Mouse (Mus musculus) midbrain, postnatal 0 days (tissue): ENCODE measurements around the gene S100z. TPM values are rescaled to one million over a fixed set of nuclear protein-coding genes. Genes with fewer than 3 reads are reported as not detected.
A peak's percentile ranks its signal among the peaks of the same experiment; 100 is the strongest.

Experiments used
- ATAC-seq: fragments of 200-750 bp; cut with Nextera tagmentation; 2 replicates; pipeline ENCODE4 v1.8.0; 2017; ENCODE audit warnings: moderate number of reproducible peaks, mild to moderate bottlenecking, moderate TSS enrichment, moderate library complexity; ENCODE audit not compliant: low FRiP score
- DNase-seq: peaks from one replicate; pipeline ENCODE4 v3.0.0-alpha.2; 2015; ENCODE audit warnings: low spot score
- H3K27ac ChIP-seq: fragments of 300-500 bp; sonication (generic); 2 replicates; pipeline ENCODE4 v1.5.1; 2014; ENCODE audit warnings: low read depth, mild to moderate bottlenecking, low read length, mixed read lengths
- H3K27me3 ChIP-seq: fragments of 300-500 bp; sonication (generic); 2 replicates; pipeline ENCODE4 v1.6.1; 2014; ENCODE audit warnings: low read length, control low read depth, mixed read lengths; ENCODE audit not compliant: insufficient read depth
- H3K36me3 ChIP-seq: fragments of 300-500 bp; sonication (generic); 2 replicates; pipeline ENCODE4 v1.6.1; 2014; ENCODE audit warnings: low read length, control low read depth, mixed read lengths; ENCODE audit not compliant: insufficient read depth
- H3K4me1 ChIP-seq: fragments of 300-500 bp; sonication (generic); 2 replicates; pipeline ENCODE4 v1.6.1; 2014; ENCODE audit warnings: mild to moderate bottlenecking, control low read depth, antibody characterized with exemption, low read length, mixed read lengths; ENCODE audit not compliant: insufficient read depth
- H3K4me2 ChIP-seq: fragments of 300-500 bp; sonication (generic); 2 replicates; pipeline ENCODE4 v1.6.1; 2014; ENCODE audit warnings: low read depth, mild to moderate bottlenecking, low read length, mixed read lengths; ENCODE audit not compliant: poor library complexity, severe bottlenecking
- H3K4me3 ChIP-seq: fragments of 300-500 bp; sonication (generic); 2 replicates; pipeline ENCODE4 v1.5.1; 2014; ENCODE audit warnings: low read depth, mild to moderate bottlenecking, low read length, moderate library complexity
- H3K9ac ChIP-seq: fragments of 300-500 bp; sonication (generic); replicated peaks from 2 replicates; pipeline ENCODE4 v1.6.1; 2014; ENCODE audit warnings: mild to moderate bottlenecking, low read length, moderate library complexity, mixed read lengths; ENCODE audit not compliant: poor library complexity, severe bottlenecking
- H3K9me3 ChIP-seq: fragments of 300-500 bp; sonication (generic); 2 replicates; pipeline ENCODE4 v1.6.1; 2016; ENCODE audit warnings: low read length, control low read depth
- CTCF ChIP-seq: IDR thresholded peaks from 2 replicates; pipeline ENCODE4 v1.5.1; 2016; ENCODE audit warnings: antibody characterized with exemption, mild to moderate bottlenecking
- WGBS: fragments of 180-500 bp; shearing (Covaris S2); extraction: QIAGEN DNeasy Blood & Tissue Kit; methylation state at CpG from one replicate; pipeline ENCODE4 v1.1.7; 2014; 5-methylcytosine and 5-hydroxymethylcytosine counted together
- polyA plus RNA-seq: library from polyadenylated mRNA; unstranded; fragments of >200 nt; fragmentation: Nextera tagmentation; extraction: Ambion mirVana; gene quantifications from 2 replicates; pipeline ENCODE4 v1.2.1, GENCODE M21; 2015
- total RNA-seq: library from RNA; depleted of rRNA; stranded (reverse); fragments of >200 nt; gene quantifications from 2 replicates; pipeline ENCODE4 v1.2.3, GENCODE M21; 2014

The S100z gene
- total and polyA plus RNA-seq, 2 experiments from 2014 or later: not detected

DNA sequence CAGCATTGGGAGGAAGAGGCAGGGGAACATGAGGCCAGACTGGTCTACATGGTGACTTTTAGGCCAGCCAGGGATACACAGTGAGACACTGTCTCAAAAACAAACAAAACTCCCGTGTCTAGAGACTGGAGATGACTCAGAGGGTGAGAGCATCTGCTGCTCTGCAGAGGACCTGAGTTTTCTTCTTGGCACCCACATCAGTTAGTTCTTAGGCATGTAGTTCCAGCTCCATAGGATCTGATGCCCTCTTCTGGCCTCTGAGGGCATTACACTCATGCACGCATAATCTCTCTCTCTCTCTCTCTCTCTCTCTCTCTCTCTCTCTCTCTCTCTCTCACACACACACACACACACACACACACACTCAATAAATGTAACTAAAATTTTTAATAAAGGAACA lies 7.6 kb downstream of the S100z start:
- Histone ChIP-seq H3K4me1 (no peaks in the 10 kb centered on the region), H3K36me3 (no peaks in the 10 kb centered on the region), H3K9me3 (no peaks in the 10 kb centered on the region), H3K9ac (no peak overlapping the region), H3K4me3 (no peak overlapping the region), H3K27ac (no peak overlapping the region), H3K27me3 (no peaks in the 10 kb centered on the region), H3K4me2 (no peak overlapping the region)
- 67% methylated on average over 2 of the region's 2 CpGs for WGBS
- TF ChIP-seq CTCF: peak; percentile 63
- DNase-seq: peak; percentile 38
- no peak for ATAC-seq

DNA sequence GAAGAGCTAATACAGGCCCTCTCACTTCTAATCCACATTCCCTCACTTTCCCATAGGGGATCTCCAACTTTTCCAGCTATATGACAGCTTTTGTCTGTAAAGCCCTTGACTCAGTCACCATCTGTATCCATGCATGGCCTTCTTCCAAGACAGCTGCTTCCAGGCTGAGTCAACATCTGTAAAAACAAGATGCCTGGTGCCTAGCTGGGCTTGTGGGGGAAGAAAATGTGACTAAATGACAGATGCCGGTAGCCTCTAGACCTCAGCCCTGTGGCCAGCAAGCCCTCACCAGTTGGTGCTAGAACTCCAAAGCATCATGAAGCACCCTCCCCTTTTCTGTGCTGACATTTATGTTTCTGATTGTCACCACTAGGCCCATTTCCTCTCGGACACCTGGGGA lies 27.0 kb downstream of the S100z start:
- Histone ChIP-seq H3K4me3 (no peak overlapping the region), H3K27ac (no peak overlapping the region), H3K9me3 (no peaks in the 10 kb centered on the region), H3K4me1 (no peaks in the 10 kb centered on the region), H3K4me2 (no peak overlapping the region), H3K36me3 (no peaks in the 10 kb centered on the region), H3K27me3 (no peaks in the 10 kb centered on the region), H3K9ac (no peak overlapping the region)
- no peak for TF ChIP-seq CTCF
- DNase-seq (no peak), ATAC-seq (no peak)
- WGBS: 81% methylated on average over 2 of the region's 2 CpGs

DNA sequence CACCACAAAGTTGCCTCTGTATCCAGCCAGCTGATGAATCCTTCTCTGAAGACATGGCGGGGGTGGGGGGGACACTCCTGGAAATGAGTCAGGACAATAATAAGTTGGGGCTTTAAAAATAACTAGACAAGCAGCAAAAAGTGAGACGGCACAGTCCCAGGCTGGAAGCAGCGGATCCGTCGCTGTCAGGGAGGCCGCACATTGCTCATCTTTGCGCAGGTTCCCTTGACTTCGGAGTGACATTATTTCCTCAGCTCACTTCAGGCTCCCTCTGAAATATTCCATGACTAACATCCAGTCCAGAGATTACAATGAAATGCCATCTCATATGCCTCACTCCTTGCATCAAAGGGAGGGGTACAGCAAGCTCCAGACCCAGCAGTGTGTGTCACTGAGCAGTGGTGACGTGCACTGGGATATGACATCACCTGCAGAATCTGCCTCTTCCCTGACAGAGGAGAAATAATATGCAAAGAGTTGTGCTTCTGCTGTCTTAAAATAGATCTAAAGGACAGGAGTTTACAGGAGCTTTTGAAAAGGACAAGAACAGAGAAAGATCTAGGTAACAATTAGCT lies 27.8 kb downstream of the S100z start:
- WGBS: 79% methylated on average over 9 of the region's 9 CpGs
- H3K9ac ChIP-seq: no peak overlapping the region
- no peak overlapping the region for H3K4me2 ChIP-seq
- no peak overlapping the region for H3K27ac ChIP-seq
- H3K27me3 ChIP-seq: no peaks in the 10 kb centered on the region
- no peaks in the 10 kb centered on the region for H3K36me3 ChIP-seq
- no peak for DNase-seq
- ATAC-seq: no peak
- H3K9me3 ChIP-seq: no peaks in the 10 kb centered on the region
- H3K4me1 ChIP-seq: no peaks in the 10 kb centered on the region
- no peak overlapping the region for H3K4me3 ChIP-seq
- TF ChIP-seq CTCF: no peak

DNA sequence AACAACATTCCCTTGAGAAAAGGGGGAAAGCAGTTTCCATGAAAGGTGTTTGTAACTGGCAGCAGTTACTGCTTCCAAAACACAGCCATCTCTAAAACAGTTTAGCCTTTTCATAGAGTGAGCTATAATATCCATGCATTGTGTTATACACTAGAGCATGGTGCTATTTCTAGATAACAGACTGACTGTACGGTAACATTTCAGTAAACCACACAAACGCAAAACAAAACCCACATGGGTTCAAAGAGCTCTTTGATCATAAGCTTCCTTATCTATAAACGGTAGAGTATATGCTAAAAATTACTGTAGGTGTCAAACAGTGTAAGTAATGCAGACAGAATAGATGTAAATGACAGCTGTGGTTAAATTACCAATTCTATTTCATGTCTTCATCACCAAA lies 28.8 kb downstream of the S100z start:
- no peak overlapping the region for H3K4me3 ChIP-seq
- no peaks in the 10 kb centered on the region for H3K4me1 ChIP-seq
- H3K27me3 ChIP-seq: no peaks in the 10 kb centered on the region
- DNase-seq (no peak), ATAC-seq (no peak)
- no peak overlapping the region for H3K9ac ChIP-seq
- H3K4me2 ChIP-seq: no peak overlapping the region
- H3K9me3 ChIP-seq: no peaks in the 10 kb centered on the region
- no peaks in the 10 kb centered on the region for H3K36me3 ChIP-seq
- 58% methylated on average over 3 of the region's 3 CpGs for WGBS
- no peak overlapping the region for H3K27ac ChIP-seq
- no peak for TF ChIP-seq CTCF

DNA sequence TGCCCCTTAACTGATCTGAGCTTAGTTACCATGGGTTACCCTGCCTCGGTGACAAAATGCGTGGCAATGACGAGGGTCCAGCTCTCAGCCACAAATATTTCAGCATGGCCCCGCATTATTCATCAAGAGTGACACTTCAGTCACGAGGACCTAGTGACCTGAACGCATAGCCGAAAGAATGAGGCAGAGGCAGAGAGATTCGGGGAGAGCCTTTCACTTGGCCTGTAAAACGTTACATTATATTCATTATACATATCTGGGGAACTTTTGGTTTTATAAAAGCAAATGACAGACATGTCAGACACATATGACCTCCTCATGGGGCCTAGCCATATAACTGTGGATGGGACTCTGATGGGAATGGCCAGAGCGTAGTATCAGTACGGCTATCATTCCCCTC lies 33.7 kb downstream of the S100z start, which contains the start of gene Crhbp:
Crhbp (minus strand) TSS at position 101 of the 400 bp plus-strand sequence.
- 0 out of 2 replicates have a peak, but pooled peaks cover 3% of the 10 kb centered on the region for H3K4me1 ChIP-seq
- WGBS: 51% methylated on average over 11 of the region's 11 CpGs
- H3K27me3 ChIP-seq: no peaks in the 10 kb centered on the region
- DNase-seq (no peak), ATAC-seq (no peak)
- peak within 1 kb of the TSS; percentile 51 for H3K9ac ChIP-seq
- H3K27ac ChIP-seq: no peak within 1 kb of the TSS
- H3K4me3 ChIP-seq: peak within 1 kb of the TSS; percentile 50
- H3K36me3 ChIP-seq: no peaks in the 10 kb centered on the region
- H3K9me3 ChIP-seq: no peaks in the 10 kb centered on the region
- H3K4me2 ChIP-seq: peak within 1 kb of the TSS; percentile 94
- no peak for TF ChIP-seq CTCF

DNA sequence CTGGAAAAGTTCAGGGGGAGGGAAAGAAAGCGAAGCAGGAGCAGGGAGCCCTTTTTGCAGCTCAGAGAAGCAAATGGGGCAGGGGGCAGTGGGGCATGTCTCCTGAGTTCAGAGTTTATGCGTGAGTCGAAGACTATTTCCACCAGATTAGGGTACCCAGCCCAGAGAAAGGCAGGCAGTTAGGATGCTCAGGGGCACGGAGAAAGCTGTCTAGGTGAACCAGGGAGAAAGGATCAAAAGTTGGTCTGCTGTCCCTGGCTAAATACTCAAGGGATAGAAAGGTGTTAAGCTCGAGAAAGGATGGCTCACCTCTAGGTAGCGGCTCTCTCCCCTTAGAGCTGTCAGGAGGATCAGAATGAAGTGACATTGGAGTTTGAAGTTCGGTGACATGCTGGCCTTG lies 34.2 kb downstream of the S100z start:
- Histone ChIP-seq H3K9me3 (no peaks in the 10 kb centered on the region), H3K36me3 (no peaks in the 10 kb centered on the region), H3K27ac (no peak overlapping the region), H3K9ac (peak overlapping the region; percentile 51; the same call in 1 of the 2 replicates), H3K4me1 (0 out of 2 replicates have a peak, but pooled peaks cover 3% of the 10 kb centered on the region), H3K4me3 (peak overlapping the region; percentile 50), H3K27me3 (no peaks in the 10 kb centered on the region), H3K4me2 (peak overlapping the region; percentile 94)
- no peak for TF ChIP-seq CTCF
- DNase-seq (no peak), ATAC-seq (no peak)
- WGBS: 15% methylated on average over 7 of the region's 7 CpGs
